Mouse (Mus musculus): ENCODE measurements around the gene Wdr31. TPM values are rescaled to one million over a fixed set of nuclear protein-coding genes. Genes with fewer than 3 reads are reported as not detected.

Gene Wdr31
- polyA plus RNA-seq, 1 experiment from 2014 or later = 0.48 TPM

DNA sequence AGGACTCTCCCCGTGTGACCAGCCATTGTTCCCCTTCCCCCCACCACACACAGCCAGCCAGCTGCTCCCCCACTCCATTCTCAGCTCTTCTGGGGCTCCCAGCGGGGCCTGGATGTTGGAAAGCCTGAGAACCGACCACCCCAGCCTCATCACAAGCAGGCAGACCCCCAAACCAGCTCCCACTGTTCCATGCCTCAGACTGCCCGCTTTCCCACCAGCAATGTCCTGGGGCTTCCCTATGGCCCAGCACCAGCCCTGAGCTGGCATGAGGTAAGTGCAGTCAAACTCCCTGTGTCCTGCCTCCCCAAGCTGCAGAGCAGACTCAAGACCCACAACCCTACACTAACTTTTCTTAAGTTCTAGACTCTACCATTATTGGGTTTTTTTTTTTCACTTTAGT, 64.6 kb downstream of the Wdr31 start:
- no peak for ATAC-seq (ENCODE audit: low read depth)
- no peaks in the 10 kb centered on the region for H3K27me3 ChIP-seq (ENCODE audit: control insufficient read depth, insufficient read depth, low read depth, low read length)
- H3K4me3 ChIP-seq (ENCODE audit: low read depth, low read length) = no peak overlapping the region
- 66% methylated on average over 4 of the region's 4 CpGs for WGBS (ENCODE audit: insufficient replicate concordance)
- no peak overlapping the region for H3K27ac ChIP-seq (ENCODE audit: low read length)
- peaks cover 21% of the 10 kb centered on the region for H3K4me1 ChIP-seq (ENCODE audit: control insufficient read depth, low read depth, low read length)
- H3K36me3 ChIP-seq (ENCODE audit: control insufficient read depth, insufficient read depth) = peaks cover 14% of the 10 kb centered on the region; the same call in 1 of the 2 replicates
- no peak overlapping the region for H3K9ac ChIP-seq (ENCODE audit: low read depth, low read length)
- H3K9me3 ChIP-seq (replicated peaks; ENCODE audit: control insufficient read depth, low read length) = no peaks in the 10 kb centered on the region
- no peak overlapping the region for H3K4me2 ChIP-seq (ENCODE audit: low read depth, low read length)

DNA sequence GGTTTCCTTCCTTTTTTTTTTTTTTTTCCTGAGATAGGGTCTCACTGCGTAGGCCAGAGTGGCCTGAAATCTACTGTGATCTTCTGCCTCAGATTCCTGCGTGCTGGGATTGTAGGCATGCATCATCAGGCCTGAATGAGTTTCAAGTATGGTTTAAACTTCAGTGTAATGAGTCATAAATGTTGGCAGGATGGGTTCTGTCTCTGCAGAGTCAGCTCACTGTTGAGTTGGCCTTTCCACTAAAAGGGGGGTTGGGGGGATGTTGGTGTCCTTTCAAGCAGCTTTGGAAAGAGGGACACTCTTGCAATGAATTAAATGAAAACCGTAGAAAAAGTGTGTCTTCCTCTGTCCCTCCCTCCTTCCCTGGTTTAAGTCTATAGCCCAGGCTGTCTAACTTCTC, 71.7 kb downstream of the Wdr31 start:
- H3K9ac ChIP-seq (ENCODE audit: low read depth, low read length) = no peak overlapping the region
- no peak overlapping the region for H3K4me3 ChIP-seq (ENCODE audit: low read depth, low read length)
- no peak overlapping the region for H3K4me2 ChIP-seq (ENCODE audit: low read depth, low read length)
- ATAC-seq (ENCODE audit: low read depth) = no peak
- 78% methylated on average over 3 of the region's 3 CpGs for WGBS (ENCODE audit: insufficient replicate concordance)
- no peak overlapping the region for H3K27ac ChIP-seq (ENCODE audit: low read length)
- H3K9me3 ChIP-seq (replicated peaks; ENCODE audit: control insufficient read depth, low read length) = no peaks in the 10 kb centered on the region
- H3K36me3 ChIP-seq (ENCODE audit: control insufficient read depth, insufficient read depth) = peaks cover 32% of the 10 kb centered on the region
- no peaks in the 10 kb centered on the region for H3K4me1 ChIP-seq (ENCODE audit: control insufficient read depth, low read depth, low read length)
- no peaks in the 10 kb centered on the region for H3K27me3 ChIP-seq (ENCODE audit: control insufficient read depth, insufficient read depth, low read depth, low read length)

Other genes starting within 250 kb of the Wdr31 start
- 0.47 and 0.64 TPM in 2 replicates for gene Zfp37, start 239.8 kb downstream of the Wdr31 start, polyA plus RNA-seq (2015; fragmentation: Nextera tagmentation; extraction: Ambion mirVana)
- 9.7 and 10.7 TPM in 2 replicates for gene Slc31a2, start 208.3 kb downstream of the Wdr31 start, polyA plus RNA-seq (2015; fragmentation: Nextera tagmentation; extraction: Ambion mirVana)
- gene Fkbp15, start 110.3 kb downstream of the Wdr31 start, polyA plus RNA-seq (2015; fragmentation: Nextera tagmentation; extraction: Ambion mirVana) = 14.5 and 15.9 TPM in 2 replicates
- gene Slc31a1, start 110.2 kb downstream of the Wdr31 start, polyA plus RNA-seq (2015; fragmentation: Nextera tagmentation; extraction: Ambion mirVana) = 60.4 and 63.7 TPM in 2 replicates
- gene Cdc26, start 62.3 kb downstream of the Wdr31 start, polyA plus RNA-seq (2015; fragmentation: Nextera tagmentation; extraction: Ambion mirVana) = 52.4 and 55.5 TPM in 2 replicates
- gene Prpf4, start 62.1 kb downstream of the Wdr31 start, polyA plus RNA-seq (2015; fragmentation: Nextera tagmentation; extraction: Ambion mirVana) = 8.4 and 9.8 TPM in 2 replicates
- not detected in 2 replicates for gene Rnf183, start 35.6 kb downstream of the Wdr31 start, polyA plus RNA-seq (2015; fragmentation: Nextera tagmentation; extraction: Ambion mirVana)
- gene Bspry, start 9.2 kb upstream of the Wdr31 start, polyA plus RNA-seq (2015; fragmentation: Nextera tagmentation; extraction: Ambion mirVana) = 0.15 and 0.27 TPM in 2 replicates
- 9.0 and 9.5 TPM in 2 replicates for gene Hdhd3, start 32.6 kb upstream of the Wdr31 start, polyA plus RNA-seq (2015; fragmentation: Nextera tagmentation; extraction: Ambion mirVana)
- gene Alad, start 49.0 kb upstream of the Wdr31 start, polyA plus RNA-seq (2015; fragmentation: Nextera tagmentation; extraction: Ambion mirVana) = 516 and 530 TPM in 2 replicates
- gene Pole3, start 54.2 kb upstream of the Wdr31 start, polyA plus RNA-seq (2015; fragmentation: Nextera tagmentation; extraction: Ambion mirVana) = 44.8 and 48.9 TPM in 2 replicates
- gene 4933430I17Rik, start 54.5 kb upstream of the Wdr31 start, polyA plus RNA-seq (2015; fragmentation: Nextera tagmentation; extraction: Ambion mirVana) = 0.06 TPM in 2 replicates
- 5.5 and 7.0 TPM in 2 replicates for gene Rgs3, start 89.0 kb upstream of the Wdr31 start, polyA plus RNA-seq (2015; fragmentation: Nextera tagmentation; extraction: Ambion mirVana)